Mouse (Mus musculus) embryonic facial prominence, embryonic 11.5 days (tissue): ENCODE data around the gene Naaladl2. TPM values are rescaled to one million over a fixed set of nuclear protein-coding genes. Genes with fewer than 3 reads are reported as not detected.

Experiments
- ATAC-seq: fragments of 200-750 bp; cut with Nextera tagmentation; replicated peaks from 2 replicates; pipeline ENCODE4 v1.8.0; 2017; ENCODE audit warnings: low read depth; ENCODE audit not compliant: insufficient number of reproducible peaks, low FRiP score, low TSS enrichment
- DNase-seq: peaks from one replicate; pipeline ENCODE4 v3.0.0-alpha.2; 2015; ENCODE audit warnings: low spot score
- H3K27ac ChIP-seq: fragments of 300-500 bp; sonication (generic); replicated peaks from 2 replicates; pipeline ENCODE4 v1.5.1; 2014; ENCODE audit warnings: mild to moderate bottlenecking, low read depth, low read length, control low read depth
- H3K27me3 ChIP-seq: fragments of 300-500 bp; sonication (generic); 2 replicates; pipeline ENCODE4 v1.6.1; 2014; ENCODE audit warnings: mild to moderate bottlenecking, low read length, moderate library complexity, mixed read lengths; ENCODE audit not compliant: control insufficient read depth, insufficient read depth
- H3K36me3 ChIP-seq: fragments of 300-500 bp; sonication (generic); replicated peaks from 2 replicates; pipeline ENCODE4 v1.6.1; 2014; ENCODE audit warnings: low read depth, mild to moderate bottlenecking, low read length, moderate library complexity, mixed read lengths; ENCODE audit not compliant: control insufficient read depth, insufficient read depth
- H3K4me1 ChIP-seq: fragments of 300-500 bp; sonication (generic); 2 replicates; pipeline ENCODE4 v1.6.1; 2014; ENCODE audit warnings: low read length, mixed read lengths; ENCODE audit not compliant: control insufficient read depth, insufficient read depth
- H3K4me2 ChIP-seq: fragments of 300-500 bp; sonication (generic); 2 replicates; pipeline ENCODE4 v1.6.1; 2014; ENCODE audit warnings: low read depth, mild to moderate bottlenecking, control low read depth, low read length, moderate library complexity
- H3K4me3 ChIP-seq: fragments of 300-500 bp; sonication (generic); 2 replicates; pipeline ENCODE4 v1.5.1; 2014; ENCODE audit warnings: low read depth, low read length, control low read depth
- H3K9ac ChIP-seq: fragments of 300-500 bp; sonication (generic); replicated peaks from 2 replicates; pipeline ENCODE4 v1.6.1; 2014; ENCODE audit warnings: mild to moderate bottlenecking, control low read depth, low read length
- H3K9me3 ChIP-seq: fragments of 300-500 bp; sonication (generic); replicated peaks from 2 replicates; pipeline ENCODE4 v1.6.1; 2016; ENCODE audit warnings: mild to moderate bottlenecking, low read length, inconsistent platforms, mixed read lengths; ENCODE audit not compliant: control insufficient read depth
- WGBS: fragments of 180-500 bp; shearing (Covaris S2); extraction: QIAGEN DNeasy Blood & Tissue Kit; methylation state at CpG from one replicate; pipeline ENCODE4 v1.1.7; 2014; 5-methylcytosine and 5-hydroxymethylcytosine counted together
- polyA plus RNA-seq: library from polyadenylated mRNA; unstranded; fragments of >200 nt; fragmentation: Nextera tagmentation; extraction: Ambion mirVana; gene quantifications from 2 replicates; pipeline ENCODE4 v1.2.1, GENCODE M21; 2014

The Naaladl2 gene
- 0.49 and 0.63 TPM in 2 replicates for polyA plus RNA-seq

DNA sequence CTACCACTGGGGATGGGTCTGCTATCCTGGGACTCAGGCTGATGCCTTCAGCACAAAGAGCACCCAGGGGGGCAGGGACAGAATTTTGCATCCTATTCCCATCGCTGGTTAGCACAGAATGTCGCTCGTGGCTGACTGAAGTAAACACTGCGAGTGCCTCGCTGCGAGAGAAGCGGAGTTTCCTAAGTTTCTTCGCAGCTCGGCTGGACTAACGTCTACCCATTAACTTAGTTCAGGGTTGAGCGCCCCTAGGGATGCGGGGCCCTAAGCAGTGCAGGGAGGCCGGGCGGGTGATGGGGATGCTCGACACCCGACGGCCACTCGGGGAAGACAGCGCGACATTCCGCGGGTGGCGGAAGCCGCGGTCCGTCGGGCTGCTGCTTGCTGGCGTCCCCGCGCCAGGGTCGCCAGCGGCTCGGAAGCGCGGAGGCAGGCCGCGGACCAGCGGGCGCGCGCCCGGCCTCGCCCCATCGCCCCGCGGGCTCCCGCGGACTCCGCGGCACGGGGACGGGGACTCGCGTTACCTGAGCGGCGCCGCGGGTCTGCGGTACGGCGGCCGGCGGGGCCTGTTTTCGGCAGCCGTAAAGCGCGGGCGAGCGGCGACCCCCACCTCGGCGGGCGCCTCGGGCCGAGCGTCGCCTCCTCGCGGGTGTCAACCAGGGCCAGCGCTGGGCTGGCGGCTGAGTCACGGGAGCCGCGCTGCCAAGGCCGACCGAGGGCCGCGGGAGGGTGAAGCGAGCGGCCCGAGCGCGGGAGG lies at the start of gene Naaladl2:
Naaladl2 (minus strand) TSS at position 707 of the 757 bp plus-strand sequence.
- Histone ChIP-seq H3K36me3 (no peaks in the 10 kb centered on the region), H3K4me1 (no peaks in the 10 kb centered on the region), H3K9me3 (no peaks in the 10 kb centered on the region), H3K4me2 (peak within 1 kb of the TSS; percentile 56), H3K9ac (peak within 1 kb of the TSS; percentile 86), H3K4me3 (peak within 1 kb of the TSS; percentile 61), H3K27ac (peak within 1 kb of the TSS; percentile 87), H3K27me3 (no peaks in the 10 kb centered on the region)
- peak; percentile 94 for ATAC-seq
- WGBS = under 1% methylated on average over 83 of the region's 93 CpGs
- DNase-seq = peak; percentile 79

DNA sequence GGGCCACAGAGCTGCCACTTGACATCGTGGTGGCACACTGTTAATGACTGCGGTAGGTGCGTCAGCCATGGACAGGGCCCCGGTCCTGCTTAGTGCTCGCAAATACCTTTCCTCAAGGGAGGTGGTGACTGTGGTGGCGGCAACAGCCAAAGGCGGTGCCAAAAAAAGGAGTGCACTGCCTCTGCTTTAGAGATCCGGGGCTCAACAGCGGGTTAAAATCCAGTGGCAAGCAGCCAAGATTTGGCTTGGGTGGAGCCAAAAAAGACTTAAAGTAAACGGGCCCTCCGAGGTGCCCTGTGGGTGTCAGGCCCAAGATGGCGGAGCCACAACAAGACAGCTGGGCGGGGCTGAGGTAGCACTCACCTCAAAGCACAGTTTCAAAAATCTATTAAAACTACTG lies 7.7 kb upstream of the Naaladl2 start:
- 93% methylated on average over 13 of the region's 13 CpGs for WGBS
- Histone ChIP-seq H3K9ac (no peak overlapping the region), H3K4me2 (no peak overlapping the region), H3K27ac (no peak overlapping the region), H3K36me3 (no peaks in the 10 kb centered on the region), H3K4me1 (no peaks in the 10 kb centered on the region), H3K9me3 (0 out of 2 replicates have a peak, but pooled peaks cover 3% of the 10 kb centered on the region), H3K27me3 (no peaks in the 10 kb centered on the region), H3K4me3 (no peak overlapping the region)
- ATAC-seq (no peak), DNase-seq (no peak)

DNA sequence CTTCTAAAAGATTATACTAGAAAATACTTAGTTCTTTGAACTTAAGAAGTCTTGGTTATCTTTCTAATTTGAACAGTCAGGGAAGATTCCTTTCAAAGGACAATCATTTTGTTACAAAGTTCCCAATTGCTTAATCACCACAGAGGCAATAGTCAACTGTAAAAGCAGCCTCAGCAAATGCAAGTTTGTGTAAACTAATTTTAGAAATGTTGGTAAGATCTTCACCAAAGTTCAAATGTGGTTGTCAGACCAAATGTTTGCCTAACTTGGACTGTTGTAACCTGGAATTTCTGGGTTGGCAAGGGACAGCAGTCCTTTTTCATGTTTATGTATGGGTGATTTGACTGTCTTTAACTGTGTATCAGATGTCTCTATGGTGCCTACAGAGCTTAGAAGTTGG lies 3.2 kb upstream of the Naaladl2 start:
- no peak overlapping the region for H3K27ac ChIP-seq
- no peaks in the 10 kb centered on the region for H3K36me3 ChIP-seq
- DNase-seq (no peak), ATAC-seq (no peak)
- no peak overlapping the region for H3K9ac ChIP-seq
- H3K27me3 ChIP-seq = no peaks in the 10 kb centered on the region
- 0 out of 2 replicates have a peak, but pooled peaks cover 3% of the 10 kb centered on the region for H3K9me3 ChIP-seq
- no peak overlapping the region for H3K4me3 ChIP-seq
- H3K4me1 ChIP-seq = no peaks in the 10 kb centered on the region
- H3K4me2 ChIP-seq = no peak overlapping the region

DNA sequence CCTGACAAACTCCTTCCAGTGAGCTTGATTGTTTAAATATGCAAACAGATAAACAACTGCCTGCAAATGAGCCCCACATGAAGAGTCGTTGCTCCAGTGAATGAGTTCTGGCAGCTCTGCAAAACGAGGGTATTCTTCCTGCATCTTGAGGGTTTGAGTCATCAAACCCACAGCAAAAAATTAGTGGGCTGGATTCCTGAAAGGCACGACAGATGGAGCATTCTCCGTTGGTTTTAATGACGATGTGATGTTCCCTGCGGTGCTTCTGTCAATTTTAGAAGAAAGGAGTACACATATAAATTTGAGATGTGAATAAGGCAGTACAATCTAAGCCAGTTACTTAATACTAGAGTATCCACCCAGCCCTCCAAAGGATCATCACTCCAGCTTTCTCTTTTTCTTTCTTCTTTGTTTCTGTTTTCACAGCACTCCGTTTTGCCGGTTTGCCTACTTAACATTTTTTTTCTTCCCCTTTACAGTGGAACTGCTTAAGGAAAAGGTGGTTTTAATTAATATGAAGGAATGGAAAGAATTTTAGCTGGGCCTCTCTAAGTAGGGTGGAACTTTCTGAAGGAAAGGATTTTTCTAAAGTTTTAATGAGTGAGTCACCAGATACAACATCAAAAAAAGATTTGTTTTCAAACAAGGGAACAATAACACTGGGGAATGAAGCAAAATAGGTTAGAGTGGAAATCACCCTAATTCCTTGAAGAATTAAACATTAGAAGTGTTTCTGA lies 1.1 kb upstream of the Naaladl2 start:
- Histone ChIP-seq H3K36me3 (no peaks in the 10 kb centered on the region), H3K27me3 (no peaks in the 10 kb centered on the region), H3K9me3 (no peaks in the 10 kb centered on the region), H3K4me2 (no peak overlapping the region), H3K4me1 (no peaks in the 10 kb centered on the region), H3K4me3 (no peak overlapping the region), H3K27ac (peak overlapping the region; percentile 87; the same call in 1 of the 2 replicates), H3K9ac (no peak overlapping the region)
- ATAC-seq = no peak
- WGBS = 4% methylated on average over 8 of the region's 8 CpGs
- DNase-seq = peak; percentile 58

DNA sequence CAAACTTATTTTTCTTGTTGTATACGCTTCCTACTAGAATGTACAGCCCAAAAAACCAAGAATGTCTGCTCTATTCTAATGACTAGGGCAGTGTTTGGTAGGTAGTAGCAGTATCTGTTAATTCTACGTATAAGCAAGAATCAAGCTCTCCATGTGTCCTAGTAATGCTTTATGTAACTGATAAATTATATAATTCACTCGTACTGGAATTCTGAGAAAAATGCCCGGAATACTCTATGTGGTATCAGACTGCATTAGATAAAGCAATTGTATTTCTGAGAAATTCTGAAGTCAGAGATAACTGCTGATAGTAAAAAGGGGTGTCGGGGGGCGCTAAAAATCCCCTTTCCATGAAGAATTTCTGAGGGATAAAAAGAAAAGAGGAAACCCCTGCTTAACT lies 950 bp downstream of the Naaladl2 start:
- H3K36me3 ChIP-seq = no peaks in the 10 kb centered on the region
- H3K4me2 ChIP-seq = peak overlapping the region; percentile 56
- peak overlapping the region; percentile 87 for H3K27ac ChIP-seq
- no peaks in the 10 kb centered on the region for H3K27me3 ChIP-seq
- H3K4me1 ChIP-seq = no peaks in the 10 kb centered on the region
- H3K4me3 ChIP-seq = peak overlapping the region; percentile 61
- H3K9me3 ChIP-seq = no peaks in the 10 kb centered on the region
- ATAC-seq (no peak), DNase-seq (peak; percentile 4)
- peak overlapping the region; percentile 86 for H3K9ac ChIP-seq
- WGBS = 54% methylated on average over 6 of the region's 6 CpGs

DNA sequence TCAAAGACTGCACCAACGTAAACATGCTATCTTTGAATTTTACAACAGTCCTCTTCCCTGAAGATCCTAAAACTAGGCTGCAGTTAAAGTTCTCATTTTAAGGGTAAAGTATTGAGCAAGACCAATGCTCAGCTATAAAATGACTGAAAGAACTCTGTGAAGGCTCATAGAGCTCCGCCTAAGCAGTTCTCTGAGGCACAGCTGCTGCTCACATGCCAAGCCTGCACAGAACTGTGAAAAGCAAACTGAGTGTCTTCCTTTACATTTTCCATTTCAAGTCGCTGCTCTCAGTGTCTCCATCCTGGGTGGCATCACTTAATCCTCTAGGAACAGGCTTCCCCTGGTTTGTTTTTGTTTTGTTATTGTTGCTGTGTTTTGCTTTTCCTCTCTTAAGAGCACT lies 12.2 kb downstream of the Naaladl2 start:
- DNase-seq (no peak), ATAC-seq (no peak)
- H3K4me2 ChIP-seq = no peak overlapping the region
- no peak overlapping the region for H3K27ac ChIP-seq
- H3K36me3 ChIP-seq = no peaks in the 10 kb centered on the region
- no peaks in the 10 kb centered on the region for H3K9me3 ChIP-seq
- H3K4me1 ChIP-seq = no peaks in the 10 kb centered on the region
- no peaks in the 10 kb centered on the region for H3K27me3 ChIP-seq
- 46% methylated on average over 3 of the region's 3 CpGs for WGBS
- no peak overlapping the region for H3K4me3 ChIP-seq
- H3K9ac ChIP-seq = no peak overlapping the region

DNA sequence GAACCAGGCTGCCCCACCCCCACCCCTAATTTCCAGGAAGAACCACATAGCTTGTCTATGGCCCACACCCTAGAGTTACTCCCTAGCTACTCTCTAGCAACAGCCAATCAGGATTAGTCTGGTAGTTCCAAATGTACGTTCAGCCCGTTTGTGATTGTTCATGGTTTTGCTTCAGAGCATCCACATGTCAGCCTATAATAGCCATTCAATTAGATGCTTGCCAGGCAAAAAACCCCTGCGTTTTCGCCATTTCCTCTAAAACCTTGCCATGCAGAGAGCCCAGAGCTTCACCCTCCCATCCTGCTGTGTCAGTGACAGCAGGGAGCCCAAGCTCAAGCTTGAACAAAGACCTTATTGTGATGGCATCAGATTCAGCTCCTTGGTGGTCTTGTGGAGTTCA lies 16.2 kb downstream of the Naaladl2 start:
- Histone ChIP-seq H3K9me3 (no peaks in the 10 kb centered on the region), H3K4me2 (no peak overlapping the region), H3K4me3 (no peak overlapping the region), H3K36me3 (no peaks in the 10 kb centered on the region), H3K27ac (no peak overlapping the region), H3K4me1 (no peaks in the 10 kb centered on the region), H3K9ac (no peak overlapping the region), H3K27me3 (no peaks in the 10 kb centered on the region)
- 16% methylated on average over 4 of the region's 4 CpGs for WGBS
- ATAC-seq = no peak; the same call in 1 of the 2 replicates
- no peak for DNase-seq
